Mouse (Mus musculus): ENCODE measurements around the gene Mrm2. TPM values are rescaled to one million over a fixed set of nuclear protein-coding genes. Genes with fewer than 3 reads are reported as not detected.
"Not testable (repeated sequence)": the region's sequence is repeated elsewhere in the genome, so short reads cannot be mapped to it uniquely, and the experiment has no call there.

Gene Mrm2
- polyA plus RNA-seq, 1 experiment from 2014 or later, result 7.5 TPM

DNA sequence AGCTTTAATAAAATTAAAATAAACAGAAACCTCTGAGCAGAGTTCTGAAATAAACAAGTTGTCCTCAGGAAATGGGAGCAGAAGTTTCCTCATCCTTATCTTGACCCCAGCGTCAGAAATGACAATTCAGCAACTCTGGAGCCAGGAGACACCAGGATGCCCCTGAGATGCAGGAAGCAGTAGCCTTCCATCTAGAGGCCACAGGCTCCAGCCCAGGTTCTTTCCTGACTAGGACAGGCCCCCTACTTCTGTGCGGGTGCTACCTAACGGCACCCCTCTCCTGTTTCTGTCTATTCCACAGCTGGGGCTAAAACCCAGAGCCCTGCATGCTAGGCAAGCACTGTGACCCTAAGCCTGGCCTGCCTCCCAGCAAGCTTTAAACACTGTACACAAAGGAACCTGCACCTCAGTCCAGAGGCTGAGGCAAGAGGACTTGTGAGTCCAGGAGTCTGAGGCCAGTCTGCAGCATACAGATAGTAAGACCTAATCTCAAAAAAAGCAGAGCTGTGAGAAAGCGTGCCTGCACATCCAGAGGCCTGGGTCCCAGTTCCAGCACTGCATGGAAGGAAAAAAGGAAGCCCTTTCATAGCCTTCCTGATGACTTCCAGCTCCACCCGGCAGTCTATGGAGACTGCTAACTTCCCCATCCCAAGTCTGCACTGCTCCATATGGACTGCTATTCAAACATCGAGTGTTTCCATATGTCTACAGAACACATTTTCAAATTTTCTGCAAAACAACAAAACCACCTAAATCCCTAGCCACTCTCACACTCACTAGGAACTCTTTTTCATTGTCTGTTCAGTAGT is 39.0 kb upstream of the Mrm2 start:
- H3K27ac ChIP-seq (ENCODE audit: low read length), result peak overlapping the region; percentile 72
- WGBS (ENCODE audit: insufficient replicate concordance), result 37% methylated on average over 6 of the region's 6 CpGs

DNA sequence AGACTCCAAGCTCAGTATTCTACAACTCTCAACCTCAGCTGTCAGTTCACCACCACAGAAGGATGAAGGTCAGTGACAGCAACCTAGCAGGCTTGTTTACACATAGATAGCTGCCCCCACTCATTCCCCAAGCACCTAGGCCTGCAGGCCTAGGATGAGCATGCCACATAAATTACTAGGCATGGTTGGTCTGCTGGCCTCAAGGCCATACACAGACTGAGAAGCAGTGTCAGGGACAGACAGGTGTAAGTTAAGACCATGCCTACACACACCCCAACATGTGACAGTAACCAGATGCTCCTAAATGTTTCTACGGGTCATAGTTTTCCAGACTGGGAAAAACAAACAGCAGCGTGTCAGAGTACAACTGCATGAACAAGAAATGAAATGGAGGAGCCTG is 37.8 kb upstream of the Mrm2 start:
- 0 out of 2 replicates have a peak overlapping the region, but pooled peaks have one; percentile 5 for H3K4me2 ChIP-seq (ENCODE audit: low read depth, low read length)
- H3K4me1 ChIP-seq (ENCODE audit: control insufficient read depth, low read depth, low read length), result peaks cover 18% of the 10 kb centered on the region
- no peaks in the 10 kb centered on the region for H3K9me3 ChIP-seq (replicated peaks; ENCODE audit: control insufficient read depth, low read length)
- ATAC-seq (ENCODE audit: low read depth), result peak; percentile 59
- 58% methylated on average over 2 of the region's 2 CpGs for WGBS (ENCODE audit: insufficient replicate concordance)
- H3K27me3 ChIP-seq (ENCODE audit: control insufficient read depth, insufficient read depth, low read depth, low read length), result no peaks in the 10 kb centered on the region
- no peak overlapping the region for H3K4me3 ChIP-seq (ENCODE audit: low read depth, low read length)
- H3K27ac ChIP-seq (ENCODE audit: low read length), result peak overlapping the region; percentile 72
- H3K36me3 ChIP-seq (ENCODE audit: control insufficient read depth, insufficient read depth), result no peaks in the 10 kb centered on the region
- H3K9ac ChIP-seq (ENCODE audit: low read depth, low read length), result no peak overlapping the region

More for the DNA sequence above, 39.0 kb upstream of the Mrm2 start:
- peak; percentile 49 for ATAC-seq (ENCODE audit: low read depth)
- Histone ChIP-seq H3K4me1 (ENCODE audit: control insufficient read depth, low read depth, low read length) (peaks cover 18% of the 10 kb centered on the region), H3K27me3 (ENCODE audit: control insufficient read depth, insufficient read depth, low read depth, low read length) (no peaks in the 10 kb centered on the region), H3K9ac (ENCODE audit: low read depth, low read length) (0 out of 2 replicates have a peak overlapping the region, but pooled peaks have one; percentile 5), H3K4me2 (ENCODE audit: low read depth, low read length) (no peak overlapping the region), H3K36me3 (ENCODE audit: control insufficient read depth, insufficient read depth) (no peaks in the 10 kb centered on the region), H3K4me3 (ENCODE audit: low read depth, low read length) (no peak overlapping the region), H3K9me3 (replicated peaks; ENCODE audit: control insufficient read depth, low read length) (no peaks in the 10 kb centered on the region)

DNA sequence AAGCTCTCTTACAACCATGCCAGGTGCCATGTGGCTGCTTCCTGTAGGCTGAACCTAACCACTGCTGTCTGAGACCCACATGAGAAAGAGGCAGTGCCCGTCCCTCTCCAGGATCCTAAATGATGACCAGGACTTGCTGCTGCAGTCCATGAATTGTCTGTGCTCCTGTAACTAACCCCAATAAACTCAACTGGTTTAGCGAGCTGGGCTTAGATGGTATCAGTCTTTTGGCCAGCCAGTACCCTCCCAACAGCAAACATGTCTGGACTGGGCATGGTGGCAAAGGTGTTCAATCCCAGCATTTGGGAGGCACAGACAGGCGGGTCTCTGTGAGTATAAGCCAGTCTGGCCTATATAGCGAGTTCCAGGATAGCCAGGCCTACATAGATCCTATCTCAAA is 37.2 kb upstream of the Mrm2 start:
- WGBS (ENCODE audit: insufficient replicate concordance), result 66% methylated on average over 4 of the region's 4 CpGs
- no peak for ATAC-seq (ENCODE audit: low read depth)
- Histone ChIP-seq H3K27ac (ENCODE audit: low read length) (peak overlapping the region; percentile 72), H3K36me3 (ENCODE audit: control insufficient read depth, insufficient read depth) (no peaks in the 10 kb centered on the region), H3K27me3 (ENCODE audit: control insufficient read depth, insufficient read depth, low read depth, low read length) (no peaks in the 10 kb centered on the region), H3K4me1 (ENCODE audit: control insufficient read depth, low read depth, low read length) (peaks cover 18% of the 10 kb centered on the region), H3K9ac (ENCODE audit: low read depth, low read length) (no peak overlapping the region), H3K9me3 (replicated peaks; ENCODE audit: control insufficient read depth, low read length) (no peaks in the 10 kb centered on the region), H3K4me3 (ENCODE audit: low read depth, low read length) (no peak overlapping the region), H3K4me2 (ENCODE audit: low read depth, low read length) (0 out of 2 replicates have a peak overlapping the region, but pooled peaks have one; percentile 5)

GRCm38 (mm10) chr5:140368126-140368525 is 36.4 kb upstream of the Mrm2 start:
- H3K9ac ChIP-seq (ENCODE audit: low read depth, low read length); H3K36me3 ChIP-seq (ENCODE audit: control insufficient read depth, insufficient read depth); H3K27ac ChIP-seq (ENCODE audit: low read length); H3K9me3 ChIP-seq (replicated peaks; ENCODE audit: control insufficient read depth, low read length); H3K4me2 ChIP-seq (ENCODE audit: low read depth, low read length); H3K27me3 ChIP-seq (ENCODE audit: control insufficient read depth, insufficient read depth, low read depth, low read length); H3K4me3 ChIP-seq (ENCODE audit: low read depth, low read length); ATAC-seq (ENCODE audit: low read depth): not testable (repeated sequence)
- H3K4me1 ChIP-seq (ENCODE audit: control insufficient read depth, low read depth, low read length), result peaks cover 18% of the 10 kb centered on the region
- 80% methylated on average over 2 of the region's 2 CpGs for WGBS (ENCODE audit: insufficient replicate concordance)

DNA sequence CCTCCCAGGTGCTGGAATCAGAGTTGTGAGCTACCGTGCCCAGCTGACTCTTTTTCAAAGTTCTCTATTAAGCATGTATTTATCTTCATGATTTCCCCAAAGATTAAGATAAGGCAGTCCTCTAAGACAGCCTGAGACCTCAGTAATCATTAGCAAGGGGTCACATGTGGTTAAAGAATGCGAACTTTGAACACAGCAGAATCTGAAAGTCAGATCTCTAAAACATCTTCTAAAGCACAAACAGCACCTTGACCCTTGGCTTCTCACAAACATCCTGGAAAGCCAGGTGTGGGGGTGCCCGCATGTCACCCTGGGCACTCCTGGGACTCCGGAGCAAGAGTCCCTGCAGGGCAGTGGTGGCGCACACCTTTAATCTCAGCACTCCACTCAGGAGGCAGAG is 32.7 kb upstream of the Mrm2 start:
- Histone ChIP-seq H3K27ac (ENCODE audit: low read length) (no peak overlapping the region), H3K27me3 (ENCODE audit: control insufficient read depth, insufficient read depth, low read depth, low read length) (no peaks in the 10 kb centered on the region), H3K4me2 (ENCODE audit: low read depth, low read length) (no peak overlapping the region), H3K4me1 (ENCODE audit: control insufficient read depth, low read depth, low read length) (peaks cover 3% of the 10 kb centered on the region), H3K9ac (ENCODE audit: low read depth, low read length) (no peak overlapping the region), H3K9me3 (replicated peaks; ENCODE audit: control insufficient read depth, low read length) (no peaks in the 10 kb centered on the region), H3K36me3 (ENCODE audit: control insufficient read depth, insufficient read depth) (peaks cover 3% of the 10 kb centered on the region), H3K4me3 (ENCODE audit: low read depth, low read length) (no peak overlapping the region)
- WGBS (ENCODE audit: insufficient replicate concordance), result 74% methylated on average over 5 of the region's 5 CpGs
- ATAC-seq (ENCODE audit: low read depth), result no peak

GRCm38 (mm10) chr5:140359930-140360674 is 28.4 kb upstream of the Mrm2 start:
- WGBS (ENCODE audit: insufficient replicate concordance), result 67% methylated on average over 14 of the region's 14 CpGs
- no peak overlapping the region for H3K4me2 ChIP-seq (ENCODE audit: low read depth, low read length)
- H3K4me3 ChIP-seq (ENCODE audit: low read depth, low read length), result no peak overlapping the region
- no peaks in the 10 kb centered on the region for H3K4me1 ChIP-seq (ENCODE audit: control insufficient read depth, low read depth, low read length)
- peaks cover 3% of the 10 kb centered on the region for H3K36me3 ChIP-seq (ENCODE audit: control insufficient read depth, insufficient read depth)
- H3K27ac ChIP-seq (ENCODE audit: low read length), result no peak overlapping the region
- H3K9me3 ChIP-seq (replicated peaks; ENCODE audit: control insufficient read depth, low read length), result no peaks in the 10 kb centered on the region
- H3K27me3 ChIP-seq (ENCODE audit: control insufficient read depth, insufficient read depth, low read depth, low read length), result no peaks in the 10 kb centered on the region
- H3K9ac ChIP-seq (ENCODE audit: low read depth, low read length), result no peak overlapping the region
- no peak for ATAC-seq (ENCODE audit: low read depth)

- WGBS (ENCODE audit: insufficient replicate concordance), result 60% methylated on average over 3 of the region's 3 CpGs
- Histone ChIP-seq H3K9ac (ENCODE audit: low read depth, low read length) (no peak overlapping the region), H3K27ac (ENCODE audit: low read length) (no peak overlapping the region), H3K9me3 (replicated peaks; ENCODE audit: control insufficient read depth, low read length) (no peaks in the 10 kb centered on the region), H3K4me1 (ENCODE audit: control insufficient read depth, low read depth, low read length) (no peaks in the 10 kb centered on the region), H3K36me3 (ENCODE audit: control insufficient read depth, insufficient read depth) (peaks cover 10% of the 10 kb centered on the region), H3K4me2 (ENCODE audit: low read depth, low read length) (no peak overlapping the region), H3K27me3 (ENCODE audit: control insufficient read depth, insufficient read depth, low read depth, low read length) (no peaks in the 10 kb centered on the region), H3K4me3 (ENCODE audit: low read depth, low read length) (no peak overlapping the region)
- ATAC-seq (ENCODE audit: low read depth), result no peak
These were observed 25.8 kb upstream of the Mrm2 start for GRCm38 (mm10) chr5:140357466-140357865.

DNA sequence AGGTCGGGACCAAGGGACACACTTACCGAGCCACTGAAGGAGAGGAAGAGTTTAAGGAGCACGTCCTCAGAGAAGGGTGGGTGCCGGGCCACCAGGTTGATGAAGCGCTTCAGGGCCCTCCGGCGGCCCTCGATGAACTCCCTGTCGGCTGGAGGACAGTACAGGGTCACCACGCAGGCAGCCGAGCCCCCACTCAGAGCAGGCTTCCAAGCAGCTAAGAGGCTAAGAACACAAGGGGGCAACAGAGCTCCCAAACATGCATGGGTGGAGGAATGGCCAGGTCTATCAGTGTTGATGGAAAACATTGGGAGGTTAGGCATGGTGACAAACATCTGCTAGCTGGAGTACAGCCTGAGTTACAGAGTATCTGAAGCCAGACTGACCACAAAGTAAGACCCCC is 24.2 kb upstream of the Mrm2 start:
- Histone ChIP-seq H3K4me2 (ENCODE audit: low read depth, low read length) (no peak overlapping the region), H3K9me3 (replicated peaks; ENCODE audit: control insufficient read depth, low read length) (no peaks in the 10 kb centered on the region), H3K27ac (ENCODE audit: low read length) (no peak overlapping the region), H3K36me3 (ENCODE audit: control insufficient read depth, insufficient read depth) (peaks cover 18% of the 10 kb centered on the region), H3K4me1 (ENCODE audit: control insufficient read depth, low read depth, low read length) (no peaks in the 10 kb centered on the region), H3K4me3 (ENCODE audit: low read depth, low read length) (no peak overlapping the region), H3K27me3 (ENCODE audit: control insufficient read depth, insufficient read depth, low read depth, low read length) (no peaks in the 10 kb centered on the region), H3K9ac (ENCODE audit: low read depth, low read length) (no peak overlapping the region)
- ATAC-seq (ENCODE audit: low read depth), result no peak
- 78% methylated on average over 11 of the region's 11 CpGs for WGBS (ENCODE audit: insufficient replicate concordance)

DNA sequence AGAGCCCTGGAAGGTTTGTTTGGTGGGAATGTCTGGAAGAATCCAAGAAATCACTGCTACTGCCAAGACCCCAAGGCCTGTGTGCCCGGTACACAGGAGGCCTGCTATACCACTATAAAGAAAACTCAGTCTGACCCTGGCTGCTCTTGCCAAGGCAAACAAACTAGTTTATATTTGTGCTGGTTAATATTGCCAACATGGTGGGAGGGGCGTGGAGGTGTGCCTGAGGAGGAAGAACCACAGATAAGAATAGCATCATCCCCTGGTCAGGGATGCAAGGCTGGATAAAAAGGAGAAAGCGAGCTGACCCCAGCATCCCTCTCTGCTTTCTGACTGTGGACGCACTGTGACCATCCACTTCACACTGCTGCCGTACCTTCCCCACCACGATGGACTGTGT is 20.7 kb upstream of the Mrm2 start:
- Histone ChIP-seq H3K4me2 (ENCODE audit: low read depth, low read length) (no peak overlapping the region), H3K4me1 (ENCODE audit: control insufficient read depth, low read depth, low read length) (no peaks in the 10 kb centered on the region), H3K9me3 (replicated peaks; ENCODE audit: control insufficient read depth, low read length) (no peaks in the 10 kb centered on the region), H3K36me3 (ENCODE audit: control insufficient read depth, insufficient read depth) (peaks cover 15% of the 10 kb centered on the region; the same call in 1 of the 2 replicates), H3K9ac (ENCODE audit: low read depth, low read length) (no peak overlapping the region), H3K4me3 (ENCODE audit: low read depth, low read length) (no peak overlapping the region), H3K27ac (ENCODE audit: low read length) (no peak overlapping the region), H3K27me3 (ENCODE audit: control insufficient read depth, insufficient read depth, low read depth, low read length) (no peaks in the 10 kb centered on the region)
- 78% methylated on average over 6 of the region's 6 CpGs for WGBS (ENCODE audit: insufficient replicate concordance)
- ATAC-seq (ENCODE audit: low read depth), result no peak

Data from liver, embryonic 16.5 days (tissue).